Mouse (Mus musculus) 416B (cell line): ENCODE data around the gene Stkld1.

Experiments used
- DNase-seq: peaks from one replicate; pipeline ENCODE4 v3.0.0; 2011; ENCODE audit warnings: low read depth

Stkld1 gene

GRCm38 (mm10) chr2:26963923-26964723, 30.3 kb downstream of the Stkld1 start, which contains the start of gene Rexo4:
Gene Rexo4 (minus strand): TSS chr2:26964386.
- DNase-seq: peak; percentile 97

GRCm38 (mm10) chr2:26964724-26965370, 31.0 kb downstream of the Stkld1 start:
- DNase-seq: no peak

GRCm38 (mm10) chr2:26967262-26967661, 33.4 kb downstream of the Stkld1 start:
- DNase-seq: peak; percentile 13

- no peak for DNase-seq
Measured at GRCm38 (mm10) chr2:26973116-26973515, 39.3 kb downstream of the Stkld1 start, which contains the start of gene Adamts13. Gene Adamts13 (plus strand): TSS chr2:26973416.

- DNase-seq: no peak
Measured at GRCm38 (mm10) chr2:26973960-26974359, 40.1 kb downstream of the Stkld1 start.

- no peak for DNase-seq
Measured at GRCm38 (mm10) chr2:26980361-26980760, 46.5 kb downstream of the Stkld1 start.

- DNase-seq: no peak
Measured at GRCm38 (mm10) chr2:26984179-26984578, 50.3 kb downstream of the Stkld1 start.

- DNase-seq: no peak
Measured at GRCm38 (mm10) chr2:26984640-26985039, 50.8 kb downstream of the Stkld1 start.

- DNase-seq: peak; percentile 7
Measured at GRCm38 (mm10) chr2:26993936-26994335, 60.1 kb downstream of the Stkld1 start.

- peak; percentile 51 for DNase-seq
Measured at GRCm38 (mm10) chr2:26997498-26997897, 63.7 kb downstream of the Stkld1 start.

GRCm38 (mm10) chr2:26997993-26998392, 64.1 kb downstream of the Stkld1 start:
- DNase-seq: peak; percentile 42
